Mouse (Mus musculus) stomach, postnatal 0 days (tissue): ENCODE measurements around the gene Ralb.

ENCODE experiments used
- CTCF ChIP-seq: IDR thresholded peaks from 2 replicates; pipeline ENCODE4 v1.5.1; 2016; ENCODE audit warnings: antibody characterized with exemption, low read depth, mild to moderate bottlenecking, moderate library complexity
- EP300 ChIP-seq: optimal IDR thresholded peaks from 2 replicates; pipeline ENCODE3; 2016; ENCODE audit warnings: antibody characterized with exemption

DNA sequence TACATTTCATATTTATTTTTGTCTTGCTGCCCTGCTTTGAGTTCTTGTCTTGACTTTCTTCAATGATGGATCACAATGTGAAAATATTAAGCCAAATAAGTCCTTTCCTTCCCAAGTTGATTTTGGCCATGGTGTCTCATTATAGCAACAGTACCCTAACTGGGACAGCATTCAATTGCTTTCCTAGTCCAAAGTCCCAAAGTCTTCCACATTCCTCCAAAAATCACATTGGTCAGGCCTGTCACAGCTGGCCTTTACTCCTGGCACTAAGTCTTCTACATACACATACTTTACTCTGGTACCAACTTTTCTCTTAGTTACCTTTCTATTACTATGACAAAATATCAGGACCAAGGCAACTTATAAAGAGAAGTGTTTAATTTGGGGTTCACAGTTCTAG lies 14.2 kb upstream of the Ralb start:
- TF ChIP-seq EP300 = no peak
- TF ChIP-seq CTCF = no peak
